Mouse (Mus musculus): ENCODE results near the gene Lrba.

Gene Lrba

GRCm38 (mm10) chr3:86560281-86561022 is 336.0 kb downstream of the Lrba start:
- WGBS = 93% methylated on average over 4 of the region's 4 CpGs

GRCm38 (mm10) chr3:86561023-86561344 is 336.5 kb downstream of the Lrba start:
- 98% methylated on average over 1 of the region's 1 CpGs for WGBS

GRCm38 (mm10) chr3:86561396-86561795 is 336.9 kb downstream of the Lrba start:
- 98% methylated on average over 1 of the region's 1 CpGs for WGBS

- 75% methylated on average over 4 of the region's 4 CpGs for WGBS
Measured at GRCm38 (mm10) chr3:86567312-86567711, 342.8 kb downstream of the Lrba start.

- WGBS = 66% methylated on average over 4 of the region's 4 CpGs
Measured at GRCm38 (mm10) chr3:86571518-86571917, 347.0 kb downstream of the Lrba start.

GRCm38 (mm10) chr3:86572519-86573244 is 348.2 kb downstream of the Lrba start:
- 94% methylated on average over 3 of the region's 3 CpGs for WGBS

GRCm38 (mm10) chr3:86602284-86602683 is 377.8 kb downstream of the Lrba start:
- WGBS = 65% methylated on average over 3 of the region's 3 CpGs

- 83% methylated on average over 8 of the region's 8 CpGs for WGBS
Measured at GRCm38 (mm10) chr3:86605775-86606174, 381.3 kb downstream of the Lrba start.

- 71% methylated on average over 4 of the region's 4 CpGs for WGBS
Measured at GRCm38 (mm10) chr3:86627008-86627743, 402.7 kb downstream of the Lrba start.

GRCm38 (mm10) chr3:86629379-86629778 is 404.9 kb downstream of the Lrba start:
- WGBS = 92% methylated on average over 4 of the region's 4 CpGs

- WGBS = 60% methylated on average over 5 of the region's 5 CpGs
Measured at GRCm38 (mm10) chr3:86635464-86635863, 411.0 kb downstream of the Lrba start.

- WGBS = 55% methylated on average over 1 of the region's 1 CpGs
Measured at GRCm38 (mm10) chr3:86635940-86636339, 411.5 kb downstream of the Lrba start.

GRCm38 (mm10) chr3:86638552-86639348 is 414.3 kb downstream of the Lrba start:
- WGBS = 90% methylated on average over 2 of the region's 2 CpGs

- WGBS = 65% methylated on average over 5 of the region's 5 CpGs
Measured at GRCm38 (mm10) chr3:86641393-86641792, 416.9 kb downstream of the Lrba start.

- 66% methylated on average over 2 of the region's 2 CpGs for WGBS
Measured at GRCm38 (mm10) chr3:86646771-86647170, 422.3 kb downstream of the Lrba start.

GRCm38 (mm10) chr3:86651006-86651405 is 426.5 kb downstream of the Lrba start:
- 57% methylated on average over 3 of the region's 3 CpGs for WGBS

GRCm38 (mm10) chr3:86659326-86659725 is 434.8 kb downstream of the Lrba start:
- 92% methylated on average over 5 of the region's 5 CpGs for WGBS

GRCm38 (mm10) chr3:86664399-86664798 is 439.9 kb downstream of the Lrba start:
- WGBS = 65% methylated on average over 3 of the region's 3 CpGs

GRCm38 (mm10) chr3:86668146-86668545 is 443.7 kb downstream of the Lrba start:
- WGBS = 74% methylated on average over 8 of the region's 8 CpGs

- 65% methylated on average over 2 of the region's 2 CpGs for WGBS
Measured at GRCm38 (mm10) chr3:86677573-86678155, 453.2 kb downstream of the Lrba start.

- WGBS = 48% methylated on average over 7 of the region's 7 CpGs
Measured at GRCm38 (mm10) chr3:86687571-86688209, 463.2 kb downstream of the Lrba start.
